Mouse (Mus musculus): ENCODE measurements around the gene Lama2. TPM values are rescaled to one million over a fixed set of nuclear protein-coding genes. Genes with fewer than 3 reads are reported as not detected.

Lama2 gene
- polyA plus RNA-seq, 1 experiment from 2014 or later, result 6.5 TPM

DNA sequence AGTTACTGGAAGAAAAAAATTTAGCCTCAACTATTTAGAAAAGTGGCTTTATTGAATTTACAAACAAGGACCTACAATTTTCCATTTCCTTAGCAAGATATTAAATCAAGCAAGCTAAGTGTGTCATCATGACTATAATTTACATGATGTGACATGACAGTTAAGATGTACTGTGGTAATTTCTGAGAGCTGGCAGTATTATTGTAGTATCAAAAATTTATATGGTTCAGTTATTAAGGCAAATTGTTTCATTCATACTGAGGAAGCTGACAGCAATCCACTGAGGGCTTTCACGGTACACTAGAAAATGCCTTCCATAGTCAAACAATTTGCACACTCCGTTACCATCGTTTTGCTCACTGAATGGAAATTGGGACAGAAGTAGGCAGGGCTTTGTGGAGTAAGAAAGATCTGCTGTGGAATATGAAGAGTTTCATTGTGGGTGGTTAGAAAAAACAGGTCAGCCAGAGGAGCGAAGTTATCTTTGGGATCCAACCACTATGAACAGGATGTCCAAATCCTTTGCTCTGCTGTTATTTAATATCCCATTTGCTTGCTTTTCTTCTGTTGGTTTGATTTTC lies 297.1 kb downstream of the Lama2 start:
- Histone ChIP-seq H3K9me3 (no peaks in the 10 kb centered on the region), H3K4me1 (no peaks in the 10 kb centered on the region), H3K27ac (no peak overlapping the region), H3K27me3 (ENCODE audit: insufficient read depth, poor library complexity, severe bottlenecking) (no peaks in the 10 kb centered on the region), H3K4me3 (no peak overlapping the region), H3K36me3 (no peaks in the 10 kb centered on the region)
- no peak for DNase-seq (ENCODE audit: low spot score)
- WGBS, result 93% methylated on average over 4 of the region's 4 CpGs

DNA sequence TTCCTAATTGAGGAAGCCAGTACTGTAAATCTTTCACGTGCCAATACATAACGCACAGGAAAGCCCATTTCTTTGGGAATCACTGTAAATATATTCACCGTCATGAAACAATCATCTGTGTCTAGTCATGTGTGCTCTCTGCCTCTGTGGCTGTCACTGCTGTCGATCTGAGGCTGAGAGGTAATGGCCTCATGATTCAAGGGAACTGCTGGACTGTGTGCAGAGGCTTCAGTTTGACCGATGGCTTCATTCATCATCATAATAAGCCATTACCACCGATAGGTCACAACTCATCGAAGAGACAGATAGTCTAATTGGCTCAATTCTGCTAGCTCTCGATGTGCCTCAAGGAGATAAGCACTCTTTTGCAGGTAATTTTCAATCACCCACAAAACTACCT lies 312.1 kb downstream of the Lama2 start:
- no peak overlapping the region for H3K4me3 ChIP-seq
- no peaks in the 10 kb centered on the region for H3K36me3 ChIP-seq
- DNase-seq (ENCODE audit: low spot score), result no peak
- H3K27me3 ChIP-seq (ENCODE audit: insufficient read depth, poor library complexity, severe bottlenecking), result no peaks in the 10 kb centered on the region
- H3K9me3 ChIP-seq, result no peaks in the 10 kb centered on the region
- no peaks in the 10 kb centered on the region for H3K4me1 ChIP-seq
- H3K27ac ChIP-seq, result no peak overlapping the region
- 78% methylated on average over 8 of the region's 8 CpGs for WGBS

DNA sequence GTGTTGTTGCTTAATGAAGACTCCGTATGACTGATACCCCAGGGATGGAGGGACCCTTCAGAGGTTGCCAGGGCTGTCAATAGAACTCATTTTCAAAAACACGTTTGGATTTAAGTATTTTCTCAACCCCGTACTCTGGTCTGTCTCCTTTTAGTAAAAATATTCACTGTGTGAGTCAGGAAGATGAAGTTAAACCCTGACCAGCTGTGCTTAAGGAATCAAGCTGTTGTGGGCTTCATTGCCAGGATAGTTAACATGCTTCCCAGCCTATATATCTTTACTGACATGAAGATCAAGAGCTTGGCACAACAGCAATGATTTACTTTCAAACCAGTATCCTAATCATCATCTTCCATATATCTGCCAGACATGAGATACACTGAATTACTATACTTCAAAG lies 314.3 kb downstream of the Lama2 start:
- 71% methylated on average over 3 of the region's 3 CpGs for WGBS
- DNase-seq (ENCODE audit: low spot score), result no peak
- Histone ChIP-seq H3K4me3 (no peak overlapping the region), H3K36me3 (no peaks in the 10 kb centered on the region), H3K27me3 (ENCODE audit: insufficient read depth, poor library complexity, severe bottlenecking) (no peaks in the 10 kb centered on the region), H3K9me3 (no peaks in the 10 kb centered on the region), H3K27ac (no peak overlapping the region), H3K4me1 (no peaks in the 10 kb centered on the region)

DNA sequence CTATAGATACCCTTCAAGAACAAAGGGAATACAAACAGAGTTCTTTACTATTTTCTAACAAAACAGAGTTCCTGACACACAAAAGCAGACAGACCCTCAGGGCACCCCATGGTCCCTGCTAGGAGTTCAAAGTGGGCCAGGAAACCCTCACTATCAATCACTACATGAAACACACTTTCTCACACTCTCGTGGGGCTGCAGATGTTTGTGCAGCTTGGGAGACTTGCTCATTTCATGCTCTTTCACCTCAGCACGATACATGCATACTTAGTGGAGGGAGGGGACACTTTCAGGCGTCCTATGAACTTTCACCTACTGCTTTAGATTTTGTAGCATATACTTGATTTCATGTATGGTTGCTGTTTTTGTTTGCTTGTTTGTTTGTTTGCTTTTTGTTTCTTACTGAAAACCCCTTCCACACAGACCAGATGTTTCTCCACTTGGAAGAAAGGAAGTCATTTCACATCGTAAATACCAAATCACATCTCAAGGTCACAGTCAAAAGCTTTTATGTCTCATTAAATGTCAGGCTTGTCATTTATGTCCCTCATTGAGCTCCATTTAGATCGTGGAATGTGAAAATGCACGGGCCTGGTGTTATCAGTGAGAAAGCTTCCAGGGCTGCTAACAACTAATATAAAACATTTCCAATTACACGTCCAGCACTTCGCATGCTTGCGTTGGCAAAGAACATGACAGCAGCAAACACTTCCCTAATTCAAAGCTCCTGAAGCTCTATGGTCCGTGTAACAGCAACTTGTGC lies 334.3 kb downstream of the Lama2 start:
- Histone ChIP-seq H3K27ac (no peak overlapping the region), H3K9me3 (no peaks in the 10 kb centered on the region), H3K27me3 (ENCODE audit: insufficient read depth, poor library complexity, severe bottlenecking) (no peaks in the 10 kb centered on the region), H3K4me3 (no peak overlapping the region), H3K4me1 (no peaks in the 10 kb centered on the region), H3K36me3 (no peaks in the 10 kb centered on the region)
- 63% methylated on average over 10 of the region's 10 CpGs for WGBS
- DNase-seq (ENCODE audit: low spot score), result no peak

DNA sequence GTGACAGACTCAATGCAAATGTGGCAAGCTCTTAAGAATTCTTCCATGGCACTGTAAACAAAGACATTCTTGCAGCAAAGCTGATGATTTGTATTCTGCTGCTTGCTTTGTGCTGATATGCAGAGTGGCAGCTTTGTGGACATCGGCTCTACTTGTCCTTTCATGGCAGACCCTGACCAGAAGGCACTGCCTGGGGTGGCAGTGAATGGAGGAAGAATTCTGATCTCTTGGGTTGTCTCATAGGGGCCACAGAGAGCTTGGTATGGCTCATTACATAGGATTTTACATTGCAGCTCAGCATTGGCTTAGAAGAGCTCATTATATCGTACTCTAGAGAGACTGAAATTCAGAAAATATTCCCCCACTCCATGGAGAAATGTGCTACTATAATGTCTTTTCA lies 352.1 kb downstream of the Lama2 start:
- H3K36me3 ChIP-seq, result no peaks in the 10 kb centered on the region
- WGBS, result 80% methylated on average over 2 of the region's 2 CpGs
- H3K4me3 ChIP-seq, result no peak overlapping the region
- no peak overlapping the region for H3K27ac ChIP-seq
- no peaks in the 10 kb centered on the region for H3K27me3 ChIP-seq (ENCODE audit: insufficient read depth, poor library complexity, severe bottlenecking)
- no peaks in the 10 kb centered on the region for H3K9me3 ChIP-seq
- no peak for DNase-seq (ENCODE audit: low spot score)
- H3K4me1 ChIP-seq, result no peaks in the 10 kb centered on the region

DNA sequence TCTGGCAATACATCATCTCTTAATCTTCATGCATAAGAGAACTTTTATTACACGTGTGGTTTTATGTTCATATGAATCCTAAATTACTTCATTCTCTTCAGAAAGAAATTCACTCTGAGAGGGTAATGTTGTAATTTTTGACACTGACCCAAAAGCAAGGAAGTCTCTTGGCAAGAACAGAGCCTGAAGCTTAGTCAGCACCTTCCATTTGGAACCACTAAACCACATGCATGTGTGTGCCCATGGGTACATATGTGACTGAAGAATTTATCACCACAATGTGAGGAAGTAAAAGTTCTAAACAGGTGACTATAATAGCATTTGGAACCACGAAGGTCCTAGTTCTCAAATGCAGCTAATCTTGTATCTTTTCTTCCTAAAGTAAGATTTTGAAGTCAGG lies 353.7 kb downstream of the Lama2 start:
- WGBS, result 49% methylated on average over 2 of the region's 2 CpGs
- no peaks in the 10 kb centered on the region for H3K27me3 ChIP-seq (ENCODE audit: insufficient read depth, poor library complexity, severe bottlenecking)
- H3K9me3 ChIP-seq, result no peaks in the 10 kb centered on the region
- no peak for DNase-seq (ENCODE audit: low spot score)
- H3K36me3 ChIP-seq, result no peaks in the 10 kb centered on the region
- no peak overlapping the region for H3K4me3 ChIP-seq
- no peaks in the 10 kb centered on the region for H3K4me1 ChIP-seq
- H3K27ac ChIP-seq, result no peak overlapping the region

DNA sequence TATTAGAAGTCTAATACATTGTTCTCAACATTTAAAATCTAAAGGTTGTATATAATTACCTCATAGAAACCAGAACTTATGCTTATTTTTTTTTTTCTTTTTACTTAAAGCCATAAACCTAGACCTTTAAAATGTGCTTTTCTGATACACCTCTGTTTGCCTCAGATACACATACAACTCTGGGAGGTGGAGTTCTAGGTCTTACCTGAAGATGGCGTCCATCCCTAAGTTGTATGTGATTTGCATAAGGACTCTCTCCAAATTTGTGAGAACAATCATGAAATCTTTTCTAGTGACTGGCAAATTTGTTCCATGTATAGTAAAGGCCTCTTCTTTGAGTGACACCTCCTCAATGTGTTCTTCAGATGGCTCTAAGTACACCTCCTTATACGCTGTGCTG lies 354.8 kb downstream of the Lama2 start:
- 49% methylated on average over 2 of the region's 2 CpGs for WGBS
- H3K4me1 ChIP-seq, result no peaks in the 10 kb centered on the region
- no peaks in the 10 kb centered on the region for H3K36me3 ChIP-seq
- no peak overlapping the region for H3K4me3 ChIP-seq
- H3K9me3 ChIP-seq, result no peaks in the 10 kb centered on the region
- DNase-seq (ENCODE audit: low spot score), result no peak
- H3K27me3 ChIP-seq (ENCODE audit: insufficient read depth, poor library complexity, severe bottlenecking), result no peaks in the 10 kb centered on the region
- no peak overlapping the region for H3K27ac ChIP-seq

DNA sequence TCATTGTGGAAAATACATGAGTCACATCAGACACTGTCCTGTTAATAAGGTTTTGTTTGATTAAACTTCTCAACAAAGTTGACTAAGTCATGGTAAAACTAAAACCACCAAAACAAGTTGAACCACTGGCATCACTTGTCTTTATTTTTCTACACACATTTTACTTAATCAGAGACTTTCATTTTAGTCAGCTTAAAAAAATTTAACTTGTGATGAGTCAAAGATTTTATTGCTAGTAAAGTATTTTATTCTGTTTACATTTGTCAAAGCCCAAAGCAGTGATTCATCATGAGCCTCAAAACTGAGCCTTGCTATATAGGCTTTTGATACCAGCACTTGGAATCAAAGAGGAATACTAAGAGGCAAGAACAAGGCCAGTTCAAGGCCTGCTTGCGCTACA lies 369.8 kb downstream of the Lama2 start:
- Histone ChIP-seq H3K36me3 (no peaks in the 10 kb centered on the region), H3K27ac (no peak overlapping the region), H3K9me3 (no peaks in the 10 kb centered on the region), H3K4me3 (no peak overlapping the region), H3K4me1 (no peaks in the 10 kb centered on the region), H3K27me3 (ENCODE audit: insufficient read depth, poor library complexity, severe bottlenecking) (no peaks in the 10 kb centered on the region)
- DNase-seq (ENCODE audit: low spot score), result no peak
- WGBS, result 82% methylated on average over 1 of the region's 1 CpGs

DNA sequence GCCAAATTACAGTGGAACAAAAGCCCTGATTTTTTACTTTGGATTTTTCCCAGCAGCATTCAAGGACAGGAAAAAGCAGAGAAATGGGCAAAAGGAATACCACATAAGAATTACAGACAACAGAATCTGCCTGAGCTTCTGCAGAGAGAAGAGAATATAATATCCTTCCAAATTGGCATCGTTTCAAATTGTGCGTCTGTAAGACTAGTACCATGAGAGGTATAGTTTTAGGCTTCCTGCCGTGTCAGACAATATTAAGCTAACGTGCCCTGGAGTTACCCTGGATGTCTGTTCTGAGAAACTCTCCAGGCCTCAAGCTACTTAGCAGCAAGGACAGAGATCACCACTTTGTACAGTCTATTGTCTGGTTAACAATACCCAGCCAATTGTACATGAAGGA lies 384.8 kb downstream of the Lama2 start:
- Histone ChIP-seq H3K4me3 (no peak overlapping the region), H3K27ac (no peak overlapping the region), H3K27me3 (ENCODE audit: insufficient read depth, poor library complexity, severe bottlenecking) (no peaks in the 10 kb centered on the region), H3K36me3 (no peaks in the 10 kb centered on the region), H3K9me3 (no peaks in the 10 kb centered on the region), H3K4me1 (0 out of 2 replicates have a peak, but pooled peaks cover 3% of the 10 kb centered on the region)
- WGBS, result 87% methylated on average over 4 of the region's 4 CpGs
- no peak for DNase-seq (ENCODE audit: low spot score)

DNA sequence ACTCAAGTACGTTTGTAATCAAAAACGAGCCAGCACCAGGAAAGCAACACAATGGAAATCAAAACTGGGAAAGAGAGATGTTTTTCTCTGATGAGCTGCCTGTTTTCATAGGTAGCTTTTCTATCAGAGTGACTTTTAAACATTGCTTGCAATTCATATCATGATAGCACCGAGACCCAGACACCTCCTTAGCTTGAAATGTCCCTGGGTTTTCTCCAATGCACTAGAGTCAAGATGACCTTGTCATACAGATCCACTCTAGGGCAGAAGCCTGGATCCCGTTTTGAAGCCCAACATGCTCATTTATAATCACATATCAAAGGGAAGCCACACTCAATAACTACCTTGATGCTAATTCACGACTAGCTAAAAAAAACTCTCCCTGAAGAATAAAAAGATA lies 386.0 kb downstream of the Lama2 start:
- no peak for DNase-seq (ENCODE audit: low spot score)
- 0 out of 2 replicates have a peak, but pooled peaks cover 3% of the 10 kb centered on the region for H3K4me1 ChIP-seq
- H3K36me3 ChIP-seq, result no peaks in the 10 kb centered on the region
- H3K4me3 ChIP-seq, result no peak overlapping the region
- WGBS, result 73% methylated on average over 5 of the region's 5 CpGs
- no peak overlapping the region for H3K27ac ChIP-seq
- H3K27me3 ChIP-seq (ENCODE audit: insufficient read depth, poor library complexity, severe bottlenecking), result no peaks in the 10 kb centered on the region
- no peaks in the 10 kb centered on the region for H3K9me3 ChIP-seq

DNA sequence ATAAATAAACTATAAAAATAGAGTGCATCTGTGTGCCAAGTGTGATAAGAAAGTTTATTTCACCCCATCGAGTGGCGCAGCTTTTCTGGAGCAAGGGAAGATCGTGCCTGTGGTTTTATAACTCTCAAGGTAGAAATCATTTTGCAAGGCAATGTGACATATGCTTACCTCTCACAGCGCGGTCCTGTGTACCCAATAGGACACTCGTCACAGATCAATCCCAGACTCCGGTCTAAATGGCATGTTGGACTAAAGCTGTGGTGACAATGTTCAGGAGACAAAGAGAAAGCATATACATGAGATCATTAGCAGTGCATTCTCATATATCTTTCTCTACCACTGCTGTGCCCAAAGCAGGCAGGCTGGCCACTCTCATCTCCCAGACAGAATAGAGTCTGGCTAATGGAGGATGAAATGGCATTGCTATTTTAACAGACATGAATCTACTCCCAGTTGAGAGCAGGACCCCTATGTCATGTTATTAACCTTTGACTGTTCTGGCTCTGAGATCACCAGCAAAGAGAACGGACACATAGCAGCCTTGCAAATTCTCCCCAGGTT lies 395.7 kb downstream of the Lama2 start:
- H3K4me3 ChIP-seq, result no peak overlapping the region
- H3K36me3 ChIP-seq, result no peaks in the 10 kb centered on the region
- WGBS, result 82% methylated on average over 8 of the region's 8 CpGs
- no peak for DNase-seq (ENCODE audit: low spot score)
- no peak overlapping the region for H3K27ac ChIP-seq
- no peaks in the 10 kb centered on the region for H3K9me3 ChIP-seq
- no peaks in the 10 kb centered on the region for H3K27me3 ChIP-seq (ENCODE audit: insufficient read depth, poor library complexity, severe bottlenecking)
- no peaks in the 10 kb centered on the region for H3K4me1 ChIP-seq

DNA sequence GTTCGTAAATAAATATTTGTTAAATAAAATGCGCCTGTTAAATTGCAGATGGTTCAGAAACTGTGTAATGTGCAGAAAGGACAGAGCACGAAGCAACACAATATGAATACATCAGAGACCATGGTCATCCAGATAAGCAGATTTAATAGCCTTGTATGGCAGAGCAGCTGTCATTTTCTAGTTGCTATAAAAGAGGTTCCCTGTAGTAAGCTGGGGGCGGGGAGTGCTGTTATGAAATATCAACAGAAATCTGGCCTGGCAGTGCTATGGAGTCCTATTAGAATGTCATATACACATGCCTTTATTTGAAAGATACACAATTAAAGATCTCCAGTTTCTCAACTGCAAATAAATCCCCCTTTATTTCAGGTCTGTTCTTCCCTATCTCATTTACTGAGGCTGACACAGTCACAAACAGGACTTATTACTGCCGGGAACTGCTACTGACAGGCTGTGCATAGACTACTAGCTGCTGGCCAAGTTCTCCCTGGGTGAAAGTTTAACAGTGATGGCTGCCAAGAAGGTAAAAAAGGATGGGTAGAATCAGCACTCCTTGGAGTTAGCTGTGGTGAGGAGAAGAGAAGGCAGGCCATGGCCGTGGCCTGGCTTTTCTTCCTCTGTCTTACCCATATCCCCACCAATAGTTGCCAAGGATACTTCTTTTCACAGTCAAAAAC lies 396.8 kb downstream of the Lama2 start:
- no peak overlapping the region for H3K27ac ChIP-seq
- WGBS, result 82% methylated on average over 6 of the region's 6 CpGs
- no peaks in the 10 kb centered on the region for H3K4me1 ChIP-seq
- H3K4me3 ChIP-seq, result no peak overlapping the region
- H3K27me3 ChIP-seq (ENCODE audit: insufficient read depth, poor library complexity, severe bottlenecking), result no peaks in the 10 kb centered on the region
- no peak for DNase-seq (ENCODE audit: low spot score)
- no peaks in the 10 kb centered on the region for H3K9me3 ChIP-seq
- no peaks in the 10 kb centered on the region for H3K36me3 ChIP-seq

DNA sequence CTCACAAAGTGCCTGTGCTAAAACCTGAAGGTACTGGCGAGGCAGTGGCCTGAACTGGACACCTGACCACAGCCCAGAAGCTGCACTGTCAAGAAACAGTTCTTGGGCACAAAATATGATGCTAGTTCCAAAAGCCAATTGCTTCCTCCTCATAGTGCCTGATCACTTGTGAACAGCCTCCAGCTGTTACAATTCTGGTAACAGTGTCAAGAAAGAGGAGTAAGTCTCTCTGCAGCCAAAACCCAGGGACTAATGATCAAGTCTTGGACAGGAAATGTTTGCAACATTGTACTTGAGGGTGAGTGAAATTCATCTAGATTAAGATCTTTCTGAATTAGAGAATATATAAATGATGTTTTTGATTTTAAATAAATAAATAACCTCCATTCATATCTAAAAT lies 399.9 kb downstream of the Lama2 start:
- Histone ChIP-seq H3K4me3 (no peak overlapping the region), H3K4me1 (no peaks in the 10 kb centered on the region), H3K36me3 (no peaks in the 10 kb centered on the region), H3K27me3 (ENCODE audit: insufficient read depth, poor library complexity, severe bottlenecking) (no peaks in the 10 kb centered on the region), H3K27ac (no peak overlapping the region), H3K9me3 (no peaks in the 10 kb centered on the region)
- WGBS, result 47% methylated on average over 1 of the region's 1 CpGs
- no peak for DNase-seq (ENCODE audit: low spot score)

Data from heart, embryonic 10.5 days (tissue).